Mouse (Mus musculus) intestine, embryonic 14.5 days (tissue): ENCODE results near the gene Tgfa. TPM values are rescaled to one million over a fixed set of nuclear protein-coding genes. Genes with fewer than 3 reads are reported as not detected.
A peak's percentile ranks its signal among the peaks of the same experiment; 100 is the strongest.

Experiments
- ATAC-seq: fragments of 200-750 bp; cut with Nextera tagmentation; replicated peaks from 2 replicates; pipeline ENCODE4 v1.8.0; 2017; ENCODE audit warnings: low read depth, moderate number of reproducible peaks, moderate TSS enrichment, moderate library complexity; ENCODE audit not compliant: low FRiP score, low TSS enrichment
- DNase-seq: peaks from one replicate; pipeline ENCODE4 v3.0.0-alpha.2; 2018; ENCODE audit warnings: low spot score
- H3K27ac ChIP-seq: fragments of 300-500 bp; sonication (generic); 2 replicates; pipeline ENCODE4 v1.5.1; 2014; ENCODE audit warnings: low read depth, mild to moderate bottlenecking, control low read depth
- H3K27me3 ChIP-seq: fragments of 300-500 bp; sonication (generic); replicated peaks from 2 replicates; pipeline ENCODE4 v1.6.1; 2014; ENCODE audit warnings: low read length, control low read depth; ENCODE audit not compliant: control insufficient read depth, insufficient read depth
- H3K36me3 ChIP-seq: fragments of 300-500 bp; sonication (generic); 2 replicates; pipeline ENCODE4 v1.6.1; 2014; ENCODE audit warnings: low read length, control low read depth; ENCODE audit not compliant: control insufficient read depth, insufficient read depth
- H3K4me1 ChIP-seq: fragments of 300-500 bp; sonication (generic); replicated peaks from 2 replicates; pipeline ENCODE4 v1.6.1; 2014; ENCODE audit warnings: low read length, control low read depth, mixed read lengths; ENCODE audit not compliant: control insufficient read depth, insufficient read depth
- H3K4me2 ChIP-seq: fragments of 300-500 bp; sonication (generic); 2 replicates; pipeline ENCODE4 v1.6.1; 2014; ENCODE audit warnings: low read length
- H3K4me3 ChIP-seq: fragments of 300-500 bp; sonication (generic); 2 replicates; pipeline ENCODE4 v1.5.1; 2014; ENCODE audit warnings: low read depth, low read length, control low read depth, mixed read lengths
- H3K9ac ChIP-seq: fragments of 300-500 bp; sonication (generic); 2 replicates; pipeline ENCODE4 v1.6.1; 2014; ENCODE audit warnings: mild to moderate bottlenecking, low read length
- H3K9me3 ChIP-seq: fragments of 300-500 bp; sonication (generic); 2 replicates; pipeline ENCODE4 v1.6.1; 2016; ENCODE audit warnings: low read length, control low read depth; ENCODE audit not compliant: control insufficient read depth
- WGBS: fragments of 180-500 bp; shearing (Covaris S2); extraction: QIAGEN DNeasy Blood & Tissue Kit; methylation state at CpG from one replicate; pipeline ENCODE4 v1.1.7; 2014; 5-methylcytosine and 5-hydroxymethylcytosine counted together
- polyA plus RNA-seq: library from polyadenylated mRNA; unstranded; fragments of >200 nt; fragmentation: Nextera tagmentation; extraction: Ambion mirVana; gene quantifications from 2 replicates; pipeline ENCODE4 v1.2.1, GENCODE M21; 2014

The Tgfa gene
- polyA plus RNA-seq, 1 experiment from 2014 or later = 7.3 TPM

DNA sequence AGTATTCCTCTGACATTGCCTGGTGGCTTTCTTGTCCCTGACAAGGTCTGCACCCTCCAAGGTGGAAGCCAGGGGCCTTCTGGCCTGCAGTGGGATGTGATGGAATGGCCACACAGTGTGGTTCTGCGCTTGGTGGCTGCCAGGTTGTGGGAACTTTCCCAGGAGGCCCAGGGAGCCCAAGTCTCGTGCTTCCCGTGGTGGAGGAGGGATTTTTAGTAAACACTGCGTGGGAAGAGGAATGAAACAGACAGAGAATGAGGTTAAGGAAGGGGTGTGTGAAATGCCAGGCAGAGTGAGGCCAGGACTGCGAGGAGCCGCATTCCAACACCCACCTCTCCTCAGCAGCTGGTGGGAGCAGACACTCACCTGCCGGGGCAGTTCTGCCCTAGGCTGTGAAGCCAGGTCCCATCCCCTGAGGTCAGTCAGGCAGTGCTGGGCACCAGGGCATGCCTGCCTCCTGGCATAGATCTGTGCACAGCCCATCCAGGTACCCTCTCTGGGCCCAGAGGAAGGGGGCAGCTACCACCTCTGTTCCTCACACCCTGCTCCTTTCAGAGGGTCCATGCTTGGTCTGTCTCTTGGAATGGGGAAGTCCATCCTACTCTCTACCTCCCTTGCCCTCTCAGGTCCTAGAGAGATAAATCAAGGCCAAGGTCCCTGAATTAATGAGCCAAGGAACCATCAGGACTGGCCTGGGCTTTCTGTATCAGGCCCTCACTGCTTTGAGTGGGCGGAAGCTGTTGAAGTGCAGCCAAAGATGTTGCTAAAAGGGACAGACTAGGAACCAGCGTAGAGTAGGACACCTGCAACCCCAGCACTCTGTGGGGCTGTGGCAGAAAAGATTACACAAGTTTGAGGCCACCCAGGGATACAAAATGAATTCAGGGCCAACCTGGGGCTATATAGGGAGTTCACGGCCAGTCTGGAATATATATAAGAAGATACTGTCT is 57.4 kb downstream of the Tgfa start:
- Histone ChIP-seq H3K27me3 (no peaks in the 10 kb centered on the region), H3K4me1 (no peaks in the 10 kb centered on the region), H3K9ac (no peak overlapping the region), H3K9me3 (no peaks in the 10 kb centered on the region), H3K4me2 (no peak overlapping the region), H3K27ac (no peak overlapping the region), H3K4me3 (no peak overlapping the region), H3K36me3 (no peaks in the 10 kb centered on the region)
- no peak for DNase-seq
- no peak for ATAC-seq
- 48% methylated on average over 10 of the region's 10 CpGs for WGBS

DNA sequence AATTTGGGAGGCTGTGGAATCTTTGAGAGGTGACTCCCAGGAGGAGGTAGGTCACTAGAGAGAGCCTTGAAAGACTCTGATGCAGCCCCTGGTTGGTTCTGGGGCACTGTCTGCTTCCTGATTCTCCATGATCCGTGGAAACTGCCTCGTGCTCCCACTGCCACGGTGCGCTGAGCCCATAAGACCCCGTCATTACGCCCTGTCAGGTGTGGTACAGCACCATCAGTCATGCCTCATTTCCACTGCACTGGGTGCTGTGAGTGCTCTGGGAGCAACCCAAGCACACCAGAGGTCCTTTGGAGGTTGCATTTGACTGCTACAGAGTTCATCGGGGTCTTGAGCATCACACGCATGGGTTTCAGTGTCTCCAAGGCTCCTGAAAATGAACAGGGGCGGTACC is 60.9 kb downstream of the Tgfa start:
- H3K9me3 ChIP-seq = no peaks in the 10 kb centered on the region
- no peak overlapping the region for H3K9ac ChIP-seq
- no peak overlapping the region for H3K4me2 ChIP-seq
- ATAC-seq (no peak), DNase-seq (no peak)
- H3K36me3 ChIP-seq = no peaks in the 10 kb centered on the region
- H3K27ac ChIP-seq = no peak overlapping the region
- no peak overlapping the region for H3K4me3 ChIP-seq
- no peaks in the 10 kb centered on the region for H3K27me3 ChIP-seq
- H3K4me1 ChIP-seq = no peaks in the 10 kb centered on the region
- WGBS = 92% methylated on average over 9 of the region's 9 CpGs

DNA sequence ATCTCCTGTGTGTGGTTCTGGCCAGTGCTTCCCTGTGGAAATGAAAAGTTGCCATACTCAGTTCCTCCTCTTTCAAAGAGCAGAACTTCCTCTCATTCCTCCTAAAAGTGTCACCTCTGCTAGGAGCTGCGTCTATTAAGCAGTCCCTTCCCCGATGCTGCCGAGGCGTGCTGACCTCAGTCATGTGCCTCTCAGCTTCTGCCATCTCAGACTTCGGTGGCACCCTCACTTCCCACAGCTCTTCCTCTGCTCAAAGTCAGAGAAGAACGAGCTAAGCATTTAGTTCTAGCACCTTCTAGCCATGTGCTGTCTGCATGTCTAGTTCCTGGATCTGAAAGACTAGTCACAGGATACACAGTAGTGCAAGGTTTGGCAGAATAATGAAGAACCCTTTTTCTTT is 64.2 kb downstream of the Tgfa start:
- WGBS = 89% methylated on average over 6 of the region's 6 CpGs
- DNase-seq = no peak

DNA sequence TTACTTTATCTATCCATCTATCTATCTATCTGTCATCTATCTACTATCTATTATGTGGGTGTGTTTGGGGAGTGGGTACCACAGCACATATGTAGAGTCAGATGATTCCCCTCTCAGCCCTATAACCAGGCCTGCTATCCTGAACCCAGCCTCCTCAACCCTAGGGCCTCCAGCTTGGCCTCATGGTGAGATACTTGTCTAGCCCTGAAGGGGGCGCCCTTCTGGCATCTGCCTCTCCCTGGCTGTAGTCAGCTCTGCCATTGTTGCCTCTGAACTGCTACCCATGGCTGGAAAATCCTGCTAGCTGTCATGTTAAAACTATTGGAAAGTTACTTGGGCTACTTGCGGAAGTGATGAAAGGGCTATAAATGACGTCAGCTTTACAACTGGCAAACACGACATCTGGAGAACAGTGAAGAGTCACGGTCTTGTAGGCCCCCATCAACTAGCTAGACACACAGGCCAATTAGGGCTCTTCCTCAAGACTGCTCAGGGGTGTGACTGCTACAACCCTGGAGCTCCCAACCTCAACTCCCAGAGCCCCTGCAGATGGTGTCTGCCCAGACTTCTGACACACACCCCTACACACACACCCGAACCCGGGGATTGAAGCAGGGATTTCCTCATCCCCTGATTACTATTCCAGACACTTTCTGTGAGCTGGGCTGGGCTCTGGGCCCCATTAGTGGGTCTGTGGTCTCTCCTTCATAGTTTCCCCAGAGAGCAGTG is 65.5 kb downstream of the Tgfa start:
- Histone ChIP-seq H3K9me3 (no peaks in the 10 kb centered on the region), H3K4me1 (no peaks in the 10 kb centered on the region), H3K27ac (no peak overlapping the region), H3K9ac (no peak overlapping the region), H3K4me3 (no peak overlapping the region), H3K4me2 (no peak overlapping the region), H3K27me3 (no peaks in the 10 kb centered on the region), H3K36me3 (no peaks in the 10 kb centered on the region)
- ATAC-seq = 0 out of 2 replicates have a peak, but pooled peaks have one; percentile 53
- DNase-seq = no peak
- 47% methylated on average over 7 of the region's 7 CpGs for WGBS

More for the DNA sequence above, 64.2 kb downstream of the Tgfa start:
- H3K36me3 ChIP-seq = no peaks in the 10 kb centered on the region
- no peaks in the 10 kb centered on the region for H3K4me1 ChIP-seq
- H3K27me3 ChIP-seq = no peaks in the 10 kb centered on the region
- no peaks in the 10 kb centered on the region for H3K9me3 ChIP-seq
- no peak overlapping the region for H3K27ac ChIP-seq
- ATAC-seq = no peak
- no peak overlapping the region for H3K4me3 ChIP-seq
- H3K9ac ChIP-seq = no peak overlapping the region
- no peak overlapping the region for H3K4me2 ChIP-seq

GRCm38 (mm10) chr6:86266786-86267185 is 71.8 kb downstream of the Tgfa start:
- H3K9me3 ChIP-seq = no peaks in the 10 kb centered on the region
- H3K4me1 ChIP-seq = no peaks in the 10 kb centered on the region
- H3K4me2 ChIP-seq = no peak overlapping the region
- H3K27me3 ChIP-seq = no peaks in the 10 kb centered on the region
- no peak overlapping the region for H3K27ac ChIP-seq
- no peak for DNase-seq
- no peak for ATAC-seq
- WGBS = 73% methylated on average over 5 of the region's 5 CpGs
- H3K36me3 ChIP-seq = no peaks in the 10 kb centered on the region
- no peak overlapping the region for H3K9ac ChIP-seq
- H3K4me3 ChIP-seq = no peak overlapping the region

GRCm38 (mm10) chr6:86270373-86271068 is 75.5 kb downstream of the Tgfa start:
- Histone ChIP-seq H3K27me3 (no peaks in the 10 kb centered on the region), H3K9ac (no peak overlapping the region), H3K9me3 (no peaks in the 10 kb centered on the region), H3K36me3 (no peaks in the 10 kb centered on the region), H3K27ac (no peak overlapping the region), H3K4me3 (no peak overlapping the region), H3K4me2 (no peak overlapping the region), H3K4me1 (no peaks in the 10 kb centered on the region)
- ATAC-seq (no peak), DNase-seq (no peak)
- 61% methylated on average over 8 of the region's 8 CpGs for WGBS

DNA sequence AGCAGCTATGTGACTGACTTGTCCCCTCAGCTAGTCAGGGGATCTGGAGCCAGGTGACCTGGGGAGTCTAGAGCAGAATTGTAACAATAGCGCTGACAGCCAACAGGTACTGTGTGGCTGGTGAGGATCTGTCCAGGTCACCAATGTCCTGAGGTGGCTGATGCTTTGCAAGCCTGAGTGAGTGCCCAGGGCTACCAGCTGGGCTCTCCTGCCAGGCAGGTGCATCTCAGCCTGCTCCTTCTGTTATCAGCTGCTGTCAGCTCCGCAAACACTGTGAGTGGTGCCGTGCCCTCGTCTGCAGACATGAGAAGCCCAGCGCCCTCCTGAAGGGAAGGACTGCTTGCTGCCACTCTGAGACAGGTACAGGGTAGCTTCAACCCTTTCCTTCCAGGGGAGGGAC is 76.1 kb downstream of the Tgfa start:
- WGBS = 84% methylated on average over 5 of the region's 5 CpGs
- Histone ChIP-seq H3K9me3 (peaks cover 2% of the 10 kb centered on the region; the same call in 1 of the 2 replicates), H3K27ac (no peak overlapping the region), H3K27me3 (no peaks in the 10 kb centered on the region), H3K4me2 (no peak overlapping the region), H3K4me1 (no peaks in the 10 kb centered on the region), H3K4me3 (no peak overlapping the region), H3K9ac (no peak overlapping the region), H3K36me3 (no peaks in the 10 kb centered on the region)
- ATAC-seq (no peak), DNase-seq (no peak)

GRCm38 (mm10) chr6:86275704-86276103 is 80.7 kb downstream of the Tgfa start:
- no peak for ATAC-seq
- Histone ChIP-seq H3K27me3 (no peaks in the 10 kb centered on the region), H3K27ac (no peak overlapping the region), H3K4me2 (no peak overlapping the region), H3K36me3 (no peaks in the 10 kb centered on the region), H3K9ac (no peak overlapping the region), H3K4me1 (no peaks in the 10 kb centered on the region), H3K9me3 (peaks cover 2% of the 10 kb centered on the region; the same call in 1 of the 2 replicates), H3K4me3 (no peak overlapping the region)
- DNase-seq = no peak
- WGBS = 88% methylated on average over 4 of the region's 4 CpGs
